Mouse (Mus musculus) MEL (cell line): ENCODE data around the gene Txndc5. TPM values are rescaled to one million over a fixed set of nuclear protein-coding genes. Genes with fewer than 3 reads are reported as not detected.

Experiments used
- DNase-seq: peaks from one replicate; pipeline ENCODE4 v3.0.0; 2011; ENCODE audit warnings: low read depth, low spot score
- H3K27ac ChIP-seq: 2 replicates; pipeline ENCODE4 v1.5.1; 2012; ENCODE audit warnings: low read depth, mild to moderate bottlenecking, control low read depth, low read length, moderate library complexity; ENCODE audit not compliant: control insufficient read depth
- H3K27me3 ChIP-seq, 2 experiments: fragments of 150-350 bp in 1 of 2; sonication (generic) in 1 of 2; 2 replicates each; pipeline ENCODE4 v1.6.1; 2012; ENCODE audit warnings: low read length in 2 of 2, mild to moderate bottlenecking in 2 of 2, improper control_type of control experiment in 1 of 2, moderate library complexity in 1 of 2; ENCODE audit not compliant: insufficient read depth in 2 of 2, control insufficient read depth in 1 of 2
- H3K36me3 ChIP-seq, 2 experiments: 2 replicates each; pipeline ENCODE4 v1.6.1; 2012 to 2014; ENCODE audit warnings: low read length in 2 of 2, improper control_type of control experiment in 1 of 2, inconsistent platforms in 1 of 2, mild to moderate bottlenecking in 1 of 2; ENCODE audit not compliant: insufficient read depth in 2 of 2, control insufficient read depth in 1 of 2
- H3K4me1 ChIP-seq, 2 experiments: fragments of 150-350 bp in 1 of 2; sonication (generic) in 1 of 2; 2 replicates each; pipeline ENCODE4 v1.6.1; 2012; ENCODE audit warnings: low read length in 2 of 2, improper control_type of control experiment in 1 of 2, mild to moderate bottlenecking in 1 of 2; ENCODE audit not compliant: insufficient read depth in 2 of 2, control insufficient read depth in 1 of 2
- H3K4me3 ChIP-seq, 2 experiments: fragments of 150-350 bp in 1 of 2; sonication (generic) in 1 of 2; 2 replicates each; pipeline ENCODE4 v1.5.1; 2012; ENCODE audit warnings: low read depth in 2 of 2, low read length in 2 of 2, mild to moderate bottlenecking in 2 of 2, moderate library complexity in 2 of 2, control low read depth in 1 of 2, improper control_type of control experiment in 1 of 2; ENCODE audit not compliant: control insufficient read depth in 1 of 2, insufficient read depth in 1 of 2
- H3K79me2 ChIP-seq: 2 replicates; pipeline ENCODE4 v1.6.1; 2012; ENCODE audit warnings: mild to moderate bottlenecking, low read length, moderate library complexity; ENCODE audit not compliant: control insufficient read depth, poor library complexity, insufficient read depth
- H3K9ac ChIP-seq: 2 replicates; pipeline ENCODE4 v1.6.1; 2012; ENCODE audit warnings: low read depth, mild to moderate bottlenecking, control low read depth, low read length, moderate library complexity; ENCODE audit not compliant: control insufficient read depth, poor library complexity, severe bottlenecking
- H3K9me3 ChIP-seq: fragments of 150-350 bp; sonication (generic); replicated peaks from 2 replicates; pipeline ENCODE4 v1.6.1; 2012; ENCODE audit warnings: mild to moderate bottlenecking, low read length, improper control_type of control experiment, moderate library complexity; ENCODE audit not compliant: insufficient read depth
- BHLHE40 ChIP-seq: IDR thresholded peaks from 2 replicates; pipeline ENCODE4 v1.6.1; 2012; ENCODE audit warnings: low read depth, mild to moderate bottlenecking, inconsistent platforms, low read length, improper control_type of control experiment, borderline replicate concordance
- CHD1 ChIP-seq: IDR thresholded peaks from 2 replicates; pipeline ENCODE4 v1.6.1; 2012; ENCODE audit warnings: low read depth, mild to moderate bottlenecking, inconsistent platforms, low read length, improper control_type of control experiment
- CTCF ChIP-seq, 3 experiments: IDR thresholded peaks in 2 of 3; conservative IDR thresholded peaks in 1 of 3; 2 replicates each; pipeline ENCODE4 v1.5.1; 2011 to 2012; ENCODE audit warnings: low read length in 3 of 3, low read depth in 2 of 3, mild to moderate bottlenecking in 2 of 3, improper control_type of control experiment in 1 of 3, inconsistent platforms in 1 of 3, mixed read lengths in 1 of 3, moderate library complexity in 1 of 3; ENCODE audit not compliant: control insufficient read depth in 1 of 3, insufficient read depth in 1 of 3, poor library complexity in 1 of 3, severe bottlenecking in 1 of 3
- E2F4 ChIP-seq: IDR thresholded peaks from 2 replicates; pipeline ENCODE4 v1.6.1; 2011; ENCODE audit warnings: low read depth, low read length, improper control_type of control experiment, borderline replicate concordance
- ELF1 ChIP-seq: IDR thresholded peaks from 2 replicates; pipeline ENCODE4 v1.6.1; 2014; ENCODE audit warnings: low read depth, mild to moderate bottlenecking, inconsistent platforms, low read length, improper control_type of control experiment, moderate library complexity
- EP300 ChIP-seq, 2 experiments: IDR thresholded peaks; 2 replicates each; pipeline ENCODE4 v1.6.1; 2011; ENCODE audit warnings: improper control_type of control experiment in 2 of 2, low read length in 2 of 2, low read depth in 1 of 2, mild to moderate bottlenecking in 1 of 2
- GATA1 ChIP-seq: IDR thresholded peaks from 2 replicates; pipeline ENCODE4 v1.6.1; 2011; ENCODE audit warnings: low read depth, low read length, improper control_type of control experiment
- MAX ChIP-seq: IDR thresholded peaks from 2 replicates; pipeline ENCODE4 v1.6.1; 2011; ENCODE audit warnings: low read length, improper control_type of control experiment
- MAZ ChIP-seq: IDR thresholded peaks from 2 replicates; pipeline ENCODE4 v1.6.1; 2012; ENCODE audit warnings: low read depth, mild to moderate bottlenecking, inconsistent platforms, low read length, improper control_type of control experiment
- MEF2A ChIP-seq: IDR thresholded peaks from 2 replicates; pipeline ENCODE4 v1.6.1; 2014; ENCODE audit warnings: low read depth, mild to moderate bottlenecking, inconsistent platforms, low read length, improper control_type of control experiment; ENCODE audit not compliant: poor library complexity, insufficient replicate concordance, severe bottlenecking; ENCODE audit errors: extremely low read depth
- MYC ChIP-seq: IDR thresholded peaks from 2 replicates; pipeline ENCODE4 v1.6.1; 2011; ENCODE audit warnings: low read depth, mild to moderate bottlenecking, low read length, improper control_type of control experiment, moderate library complexity
- NELFE ChIP-seq: IDR thresholded peaks from 2 replicates; pipeline ENCODE4 v1.6.1; 2011; ENCODE audit warnings: low read depth, low read length, improper control_type of control experiment
- POLR2AphosphoS2 ChIP-seq: IDR thresholded peaks from 2 replicates; pipeline ENCODE4 v1.6.1; 2011; ENCODE audit warnings: low read length, improper control_type of control experiment
- RAD21 ChIP-seq: IDR thresholded peaks from 2 replicates; pipeline ENCODE4 v1.6.1; 2011; ENCODE audit warnings: mild to moderate bottlenecking, low read depth, low read length, improper control_type of control experiment
- RCOR1 ChIP-seq: IDR thresholded peaks from 2 replicates; pipeline ENCODE4 v1.6.1; 2012; ENCODE audit warnings: low read depth, mild to moderate bottlenecking, inconsistent platforms, low read length, improper control_type of control experiment
- SIN3A ChIP-seq: IDR thresholded peaks from 2 replicates; pipeline ENCODE4 v1.6.1; 2012; ENCODE audit warnings: low read length, improper control_type of control experiment, inconsistent platforms
- SMC3 ChIP-seq: IDR thresholded peaks from 2 replicates; pipeline ENCODE4 v1.6.1; 2011; ENCODE audit warnings: low read depth, low read length, improper control_type of control experiment
- USF2 ChIP-seq, 2 experiments: IDR thresholded peaks; 2 replicates each; pipeline ENCODE4 v1.6.1; 2011 to 2012; ENCODE audit warnings: improper control_type of control experiment in 2 of 2, low read length in 2 of 2, borderline replicate concordance in 1 of 2, inconsistent platforms in 1 of 2, low read depth in 1 of 2, mild to moderate bottlenecking in 1 of 2; ENCODE audit not compliant: insufficient read depth in 1 of 2
- ZC3H11A ChIP-seq: IDR thresholded peaks from 2 replicates; pipeline ENCODE4 v1.6.1; 2012; ENCODE audit warnings: low read depth, mild to moderate bottlenecking, inconsistent platforms, low read length, improper control_type of control experiment
- ZMIZ1 ChIP-seq: IDR thresholded peaks from 2 replicates; pipeline ENCODE4 v1.6.1; 2012; ENCODE audit warnings: low read depth, mild to moderate bottlenecking, inconsistent platforms, low read length, improper control_type of control experiment, moderate library complexity
- ZNF384 ChIP-seq: IDR thresholded peaks from 2 replicates; pipeline ENCODE4 v1.6.1; 2012; ENCODE audit warnings: low read depth, mild to moderate bottlenecking, inconsistent platforms, low read length, improper control_type of control experiment
- polyA plus RNA-seq, 2 experiments: library from polyadenylated mRNA; stranded (reverse) in 1 of 2; unstranded in 1 of 2; fragments of >175 nt in 1 of 2; fragments of >200 nt in 1 of 2; gene quantifications; 2 replicates each; pipeline versions ENCODE4 v1.2.1 to v1.2.4; 2012; ENCODE audit warnings: low replicate concordance in 2 of 2, low read depth in 1 of 2; ENCODE audit not compliant: insufficient read length in 2 of 2, insufficient read depth in 1 of 2, missing spikeins in 1 of 2
- total RNA-seq: library from RNA; depleted of rRNA; stranded (reverse); fragments of 300-350 nt; gene quantifications from 2 replicates; pipeline ENCODE4 v1.2.3, GENCODE M21; 2012

Gene Txndc5
- total and polyA plus RNA-seq, 3 experiments, result 87.3 to 114 TPM; not detected in 1

GRCm38 (mm10) chr13:38544769-38545445 lies 16.3 kb upstream of the Txndc5 start:
- Histone ChIP-seq H3K36me3 (no peaks in the 10 kb centered on the region), H3K79me2 (no peaks in the 10 kb centered on the region), H3K27me3 (peaks cover 0 to 2% of the 10 kb centered on the region in 2 experiments; a peak in 3 of 4 replicates), H3K9me3 (no peaks in the 10 kb centered on the region), H3K4me3 (no peak overlapping the region)
- DNase-seq, result no peak
- no peak for TF ChIP-seq E2F4
- no peak for TF ChIP-seq EP300 (IDR thresholded peaks at IDR 0.05; ENCODE audit: low read depth in 1 of 2, low read length in 2 of 2)
- TF ChIP-seq RAD21, result no peak
- TF ChIP-seq, all 39 proteins: peak for 0
- no peaks in the 10 kb centered on the region for H3K4me1 ChIP-seq
- no peak overlapping the region for H3K27ac ChIP-seq
- H3K9ac ChIP-seq, result no peak overlapping the region

GRCm38 (mm10) chr13:38543455-38544125 lies 15.0 kb upstream of the Txndc5 start:
- H3K9ac ChIP-seq, result no peak overlapping the region
- no peaks in the 10 kb centered on the region for H3K9me3 ChIP-seq
- H3K27ac ChIP-seq, result no peak overlapping the region
- no peak for TF ChIP-seq MAZ
- no peak for TF ChIP-seq SMC3
- TF ChIP-seq MEF2A, result no peak
- TF ChIP-seq ZNF384, result no peak
- no peak for TF ChIP-seq POLR2AphosphoS2
- TF ChIP-seq NELFE, result no peak
- no peaks in the 10 kb centered on the region for H3K36me3 ChIP-seq
- no peaks in the 10 kb centered on the region for H3K4me1 ChIP-seq
- no peak for DNase-seq
- H3K27me3 ChIP-seq, result peaks cover 0 to 4% of the 10 kb centered on the region in 2 experiments; a peak in 3 of 4 replicates
- no peak overlapping the region for H3K4me3 ChIP-seq
- H3K79me2 ChIP-seq, result no peaks in the 10 kb centered on the region

GRCm38 (mm10) chr13:38539192-38539900 lies 10.7 kb upstream of the Txndc5 start:
- no peaks in the 10 kb centered on the region for H3K36me3 ChIP-seq
- no peak overlapping the region for H3K4me3 ChIP-seq
- peaks cover 0 to 4% of the 10 kb centered on the region in 2 experiments; a peak in 3 of 4 replicates for H3K27me3 ChIP-seq
- H3K79me2 ChIP-seq, result no peaks in the 10 kb centered on the region
- H3K27ac ChIP-seq, result no peak overlapping the region
- no peaks in the 10 kb centered on the region for H3K4me1 ChIP-seq
- no peak for DNase-seq
- TF ChIP-seq ELF1, result no peak
- no peak for TF ChIP-seq GATA1
- no peak for TF ChIP-seq MAX
- no peak for TF ChIP-seq MYC
- TF ChIP-seq RCOR1, result no peak
- TF ChIP-seq USF2 (IDR thresholded peaks at IDR 0.05; ENCODE audit: borderline replicate concordance in 1 of 2, insufficient read depth in 1 of 2, low read depth in 1 of 2, low read length in 2 of 2), result no peak
- TF ChIP-seq MEF2A, result no peak
- no peak for TF ChIP-seq MAZ
- TF ChIP-seq SMC3, result no peak
- TF ChIP-seq NELFE, result no peak
- TF ChIP-seq RAD21, result no peak
- TF ChIP-seq POLR2AphosphoS2, result no peak
- no peak for TF ChIP-seq E2F4
- no peak for TF ChIP-seq ZC3H11A
- no peak for TF ChIP-seq ZMIZ1
- no peak for TF ChIP-seq CHD1
- no peak for TF ChIP-seq BHLHE40
- TF ChIP-seq CTCF (IDR thresholded peaks at IDR 0.05 in 2 of 3, conservative IDR thresholded peaks at IDR 0.05 in 1 of 3; ENCODE audit: control insufficient read depth in 1 of 3, insufficient read depth in 1 of 3, low read depth in 2 of 3, low read length in 3 of 3, poor library complexity in 1 of 3, severe bottlenecking in 1 of 3), result no peak
- no peak for TF ChIP-seq SIN3A
- no peaks in the 10 kb centered on the region for H3K9me3 ChIP-seq
- no peak overlapping the region for H3K9ac ChIP-seq
